Mouse (Mus musculus): Measurements from ENCODE around the gene Cnga4.
"Not testable (repeated sequence)": the region's sequence is repeated elsewhere in the genome, so short reads cannot be mapped to it uniquely, and the experiment has no call there.

Cnga4 gene

DNA sequence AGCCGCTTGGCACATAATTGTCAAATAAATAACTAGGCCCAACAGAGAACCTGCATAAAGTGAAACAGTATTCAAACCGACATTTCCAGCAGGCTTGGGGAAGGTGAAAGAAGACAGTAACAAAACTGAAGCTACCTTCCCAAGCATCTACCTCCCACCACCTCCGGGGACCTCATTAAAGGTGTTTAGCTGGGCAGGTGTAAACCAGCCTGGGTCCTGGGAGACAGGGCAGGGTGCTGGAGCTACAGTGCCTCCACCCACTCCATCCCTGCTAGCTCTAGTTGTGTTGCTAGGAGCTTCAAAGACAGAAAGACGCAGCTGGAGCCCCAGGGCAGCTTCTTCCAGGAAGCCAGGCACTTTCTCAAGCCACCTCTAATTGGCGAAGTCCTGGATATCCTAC lies at the start of gene Cnga4:
Gene Cnga4 (plus strand): TSS at position 301 of the 400 bp plus-strand sequence.
- no peak for DNase-seq

DNA sequence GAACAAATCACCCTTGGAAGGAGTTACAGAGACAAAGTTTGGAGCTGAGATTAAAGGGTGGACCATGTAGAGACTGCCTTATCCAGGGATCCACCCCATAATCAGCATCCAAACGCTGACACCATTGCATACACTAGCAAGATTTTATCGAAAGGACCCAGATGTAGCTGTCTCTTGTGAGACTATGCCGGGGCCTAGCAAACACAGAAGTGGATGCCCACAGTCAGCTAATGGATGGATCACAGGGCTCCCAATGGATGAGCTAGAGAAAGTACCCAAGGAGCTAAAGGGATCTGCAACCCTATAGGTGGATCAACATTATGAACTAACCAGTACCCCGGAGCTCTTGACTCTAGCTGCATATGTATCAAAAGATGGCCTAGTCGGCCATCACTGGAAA lies 48.3 kb upstream of the Cnga4 start:
- not testable (repeated sequence) for DNase-seq

DNA sequence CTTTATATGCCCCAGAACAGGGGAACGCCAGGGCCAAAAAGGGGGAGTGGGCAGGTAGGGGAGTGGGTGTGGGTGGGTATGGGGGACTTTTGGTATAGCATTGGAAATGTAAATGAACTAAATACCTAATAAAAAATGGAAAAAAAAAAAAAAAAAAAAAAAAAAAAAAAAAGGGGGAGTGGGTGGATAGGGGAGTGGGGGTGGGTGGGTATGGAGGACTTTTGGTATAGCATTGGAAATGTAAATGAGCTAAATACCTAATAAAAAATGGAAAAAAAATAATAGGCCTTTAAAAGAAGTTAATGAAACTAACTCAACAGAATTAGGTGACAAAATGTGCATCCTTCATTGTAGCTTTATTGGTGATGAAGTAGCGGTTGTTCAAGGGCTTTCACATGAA lies 47.9 kb upstream of the Cnga4 start:
- not testable (repeated sequence) for DNase-seq

DNA sequence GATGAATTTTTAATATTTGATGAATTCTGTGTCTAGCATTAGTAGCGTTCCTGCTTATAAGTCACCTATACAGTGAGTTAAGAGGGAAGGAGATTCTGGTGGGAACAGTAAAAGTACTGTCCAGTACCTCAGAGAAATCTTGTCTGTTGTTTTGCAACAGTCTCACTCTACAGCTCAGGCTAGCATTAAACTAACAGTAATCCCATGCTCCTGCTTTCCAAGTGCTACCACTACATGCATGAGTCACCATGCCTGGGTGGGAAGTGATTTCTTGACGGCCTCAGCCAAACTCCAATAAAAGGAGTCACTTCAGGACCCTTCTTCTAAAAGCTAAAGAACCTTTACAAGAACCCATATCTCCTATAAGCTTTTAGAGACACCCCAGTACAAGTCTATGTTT lies 42.7 kb upstream of the Cnga4 start:
- no peak for DNase-seq

DNA sequence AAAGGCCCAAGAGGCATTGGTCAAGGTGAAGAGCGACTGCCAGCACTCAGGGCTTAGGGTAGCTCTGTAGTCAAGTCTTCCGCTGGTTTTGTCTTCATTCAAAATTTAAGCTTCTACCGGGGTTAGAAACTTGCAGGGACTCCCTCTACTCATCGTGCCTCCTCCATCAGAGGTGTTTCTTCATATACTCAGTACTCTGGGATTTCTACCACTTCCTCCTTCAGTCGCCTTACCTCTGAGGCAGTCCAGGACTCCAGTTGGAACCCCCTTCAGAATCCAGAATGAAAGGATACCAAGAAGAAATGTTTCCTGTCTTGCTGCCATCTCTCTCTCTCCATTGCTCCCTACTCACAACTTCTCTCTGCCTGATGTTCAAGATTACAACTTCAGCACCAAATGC lies 37.1 kb upstream of the Cnga4 start:
- DNase-seq = no peak

DNA sequence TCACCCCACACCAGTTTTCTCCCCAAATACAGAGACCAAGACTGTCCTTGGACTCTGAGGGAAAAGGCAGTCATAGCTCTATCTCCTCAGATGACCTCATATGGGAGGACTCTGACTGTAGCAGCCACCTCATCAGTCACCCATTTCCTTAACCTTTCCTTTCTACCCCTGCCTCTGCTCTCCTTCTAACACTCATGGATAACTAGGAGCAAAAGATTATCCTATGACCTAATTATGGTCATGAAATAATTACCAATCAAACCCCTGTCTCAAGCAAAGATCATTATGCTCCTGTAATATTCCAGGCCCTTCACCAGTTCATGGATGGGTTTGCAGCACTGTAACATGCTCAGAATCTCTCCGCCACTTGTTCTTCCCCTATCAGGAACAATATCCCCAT lies 36.4 kb upstream of the Cnga4 start, which contains the start of gene Olfr692:
Gene Olfr692 (plus strand): TSS at position 301 of the 400 bp plus-strand sequence.
- DNase-seq = no peak

DNA sequence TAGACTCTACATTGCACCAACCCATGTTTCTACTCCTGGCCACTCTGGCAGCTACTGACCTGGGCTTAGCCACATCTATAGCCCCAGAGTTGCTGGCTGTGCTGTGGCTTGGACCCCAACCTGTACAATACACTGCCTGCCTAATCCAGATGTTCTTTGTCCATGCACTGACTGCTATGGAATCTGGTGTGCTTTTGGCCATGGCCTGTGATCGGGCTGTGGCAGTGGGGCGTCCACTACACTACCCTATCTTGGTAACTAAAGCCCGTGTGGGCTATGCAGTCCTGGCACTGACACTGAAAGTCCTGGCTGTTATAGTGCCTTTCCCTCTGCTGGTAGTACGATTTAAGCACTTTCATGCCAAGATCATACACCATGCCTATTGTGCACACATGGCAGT lies 35.8 kb upstream of the Cnga4 start:
- DNase-seq = no peak

DNA sequence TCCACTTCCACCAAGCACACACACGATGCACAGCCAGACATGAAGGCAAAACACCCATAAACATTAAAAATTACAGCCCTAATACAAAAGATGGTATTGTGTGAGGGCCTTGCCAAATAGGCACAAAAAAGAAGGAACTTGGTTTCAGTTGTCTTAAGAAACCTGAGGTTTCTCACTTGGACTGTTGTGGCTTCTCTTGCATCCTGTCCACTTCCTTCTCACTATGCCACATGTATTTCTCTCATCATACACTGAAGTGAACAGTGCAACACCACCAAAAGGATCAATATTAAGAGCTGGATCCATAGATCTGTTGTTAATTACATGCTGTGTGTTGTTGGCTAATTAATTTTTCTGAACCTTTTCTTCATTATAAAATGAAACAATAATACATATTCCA lies 31.5 kb upstream of the Cnga4 start:
- no peak for DNase-seq

DNA sequence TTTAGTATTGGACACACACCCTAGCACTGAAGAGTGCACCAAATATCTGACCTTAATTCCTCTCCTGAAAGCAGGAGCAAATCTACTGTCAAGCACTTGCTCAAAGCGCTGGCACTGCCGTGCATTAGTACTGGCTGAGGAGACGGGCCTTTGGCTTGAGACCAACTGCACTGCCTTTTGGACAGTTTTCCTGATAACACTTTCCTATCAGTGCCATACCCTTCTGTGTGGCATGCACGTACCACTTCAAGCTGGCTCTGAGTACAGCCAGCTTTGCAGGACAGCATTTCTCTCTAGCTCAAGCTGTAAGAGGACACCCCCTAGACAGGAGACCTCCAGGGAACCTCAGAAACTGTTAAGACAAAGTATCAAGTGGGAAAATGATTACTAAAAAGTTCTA lies 30.9 kb upstream of the Cnga4 start:
- no peak for DNase-seq

DNA sequence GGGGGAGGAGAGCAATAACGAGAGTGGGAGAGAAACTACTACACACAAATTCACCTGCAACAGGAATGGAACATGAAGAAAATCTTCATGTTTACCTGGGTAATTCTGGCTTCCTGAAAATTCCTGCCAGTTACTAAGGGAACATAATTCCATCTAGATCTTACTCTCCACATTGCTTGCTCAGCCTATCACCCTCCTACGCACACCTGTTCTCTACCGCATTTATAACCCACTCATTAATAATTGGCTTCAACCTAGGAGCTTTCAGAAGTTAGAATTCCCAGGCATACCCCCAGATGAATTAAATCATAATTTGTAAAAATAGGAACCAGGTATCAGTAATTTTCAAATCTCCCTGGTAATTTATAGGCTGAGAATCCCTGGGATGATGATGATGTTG lies 30.4 kb upstream of the Cnga4 start:
- DNase-seq = no peak

DNA sequence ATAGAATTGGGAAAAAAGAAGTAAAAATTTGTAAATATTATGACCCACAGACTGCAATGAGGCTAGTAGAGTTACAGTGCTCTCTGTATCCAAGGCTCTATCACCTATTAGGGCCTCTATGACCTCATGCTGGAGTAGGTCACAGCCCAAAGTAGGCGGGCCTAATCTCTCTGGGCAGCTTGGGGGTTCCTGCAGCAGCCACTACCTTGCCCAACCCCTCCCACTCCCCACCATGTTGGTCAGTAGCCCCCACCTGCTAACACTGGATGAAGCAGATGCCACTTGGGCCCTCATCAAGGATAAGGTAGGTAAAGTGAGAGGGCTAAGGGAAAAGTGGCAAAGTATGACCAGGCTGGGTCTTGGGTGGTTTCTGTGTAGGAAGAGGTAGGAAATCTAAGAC lies 29.5 kb upstream of the Cnga4 start, which contains the start of gene Gm5901:
Gene Gm5901 (plus strand): TSS at position 173 of the 400 bp plus-strand sequence.
- DNase-seq = no peak

DNA sequence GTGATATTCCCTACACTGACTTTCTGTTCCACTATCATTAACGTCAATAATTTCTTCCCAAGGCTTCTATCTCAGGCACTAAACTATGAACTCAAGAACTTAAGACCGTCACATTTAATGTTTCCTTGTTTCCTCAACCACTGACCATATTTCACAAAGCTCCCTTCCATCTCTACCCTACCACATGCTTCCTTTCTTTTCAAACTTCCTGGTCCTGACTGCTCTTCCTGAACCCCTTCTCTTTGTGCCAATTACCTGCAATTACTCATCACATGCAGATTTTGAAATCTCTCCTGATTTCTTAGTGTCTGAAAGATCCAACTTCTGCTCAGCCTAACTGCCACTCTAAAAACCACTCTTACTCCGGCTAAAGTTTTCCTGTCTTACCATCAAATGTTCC lies 24.0 kb upstream of the Cnga4 start:
- DNase-seq = no peak

DNA sequence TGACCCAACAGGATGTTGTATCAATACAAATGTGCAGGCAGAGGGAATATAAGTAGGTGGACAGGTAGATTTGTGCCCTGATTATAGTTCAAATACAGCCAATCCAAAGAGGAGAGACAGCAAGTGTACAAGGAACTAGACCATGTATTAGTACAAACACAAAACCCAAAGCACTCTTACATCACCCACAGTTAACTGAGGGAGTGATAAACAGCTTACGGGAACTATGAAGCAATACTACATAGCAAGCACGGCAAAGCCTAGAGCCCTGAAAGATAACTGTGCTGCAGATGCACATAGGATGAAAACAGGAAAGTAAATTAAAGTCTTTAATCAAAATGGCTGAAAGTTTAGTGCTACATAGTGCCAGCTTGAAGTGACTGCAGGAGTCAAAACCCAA lies 16.7 kb upstream of the Cnga4 start:
- DNase-seq = no peak

DNA sequence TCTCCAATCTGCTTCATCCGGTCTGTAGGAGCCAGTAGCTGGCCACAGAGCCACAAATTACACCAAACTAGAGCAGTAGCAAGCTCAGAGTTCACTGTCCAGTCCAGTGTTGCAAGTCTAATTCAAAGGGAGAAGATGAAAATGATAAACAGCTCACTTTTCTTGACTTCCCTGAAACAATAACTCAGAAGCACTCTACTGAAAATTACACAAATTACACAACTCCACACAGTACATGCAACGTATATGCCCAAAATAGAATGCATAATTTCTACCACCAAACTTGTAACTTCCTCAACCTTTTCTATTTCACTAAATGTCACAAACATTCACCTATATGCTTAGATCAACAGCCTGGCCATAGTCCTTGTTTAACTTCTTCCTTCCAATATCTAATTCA lies 14.1 kb upstream of the Cnga4 start:
- no peak for DNase-seq

DNA sequence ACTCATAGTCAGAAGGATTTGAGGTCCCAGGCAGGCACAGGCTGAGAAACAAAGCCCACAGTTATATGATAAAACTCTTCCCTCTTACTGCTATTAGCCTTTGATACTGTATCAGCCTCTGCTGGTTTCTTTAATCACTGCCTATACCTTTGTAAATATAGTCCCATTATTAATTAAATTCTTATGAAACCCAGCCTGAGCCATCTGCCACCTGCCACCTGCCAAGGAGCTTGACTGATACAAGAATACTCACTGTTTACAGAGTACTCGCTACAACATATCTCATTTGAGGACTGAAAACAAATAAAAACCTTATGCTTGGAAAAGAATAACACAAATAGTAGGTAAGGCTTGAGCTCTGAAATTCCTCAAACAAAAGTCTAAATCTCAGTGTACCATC lies 9.8 kb upstream of the Cnga4 start:
- DNase-seq = no peak

DNA sequence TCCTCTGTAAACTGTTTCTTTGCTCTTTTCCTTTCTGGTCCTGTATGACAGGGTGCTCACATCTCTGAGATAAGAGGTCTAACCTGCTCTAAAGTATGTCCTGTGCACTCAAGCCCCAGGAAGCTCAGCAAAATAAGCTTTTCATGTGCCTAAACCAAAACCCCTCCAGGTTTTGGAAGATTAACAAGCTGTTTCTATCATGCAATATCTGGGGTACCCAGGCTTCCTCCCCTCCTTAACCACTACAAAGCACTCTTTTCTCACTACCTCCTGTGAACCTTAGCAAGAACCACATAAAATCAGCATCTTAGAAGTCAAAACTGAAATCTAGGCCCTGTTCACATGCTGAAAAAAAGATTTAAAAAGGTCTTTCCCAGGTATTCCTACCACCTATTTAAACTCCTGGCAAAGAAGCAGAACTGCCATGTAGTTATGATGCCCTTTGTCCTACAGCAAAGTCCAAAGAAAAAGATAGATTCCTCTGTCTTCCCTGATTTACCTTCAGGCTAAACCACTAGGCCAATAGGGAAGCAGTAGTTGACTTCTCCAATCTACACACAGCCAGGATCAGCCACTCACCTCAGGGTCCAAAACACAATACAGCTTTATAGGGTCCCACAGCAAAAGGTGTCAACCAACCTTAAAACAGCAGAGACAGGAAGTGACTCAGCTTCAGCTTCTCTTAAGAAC lies 9.1 kb upstream of the Cnga4 start:
- DNase-seq = no peak

DNA sequence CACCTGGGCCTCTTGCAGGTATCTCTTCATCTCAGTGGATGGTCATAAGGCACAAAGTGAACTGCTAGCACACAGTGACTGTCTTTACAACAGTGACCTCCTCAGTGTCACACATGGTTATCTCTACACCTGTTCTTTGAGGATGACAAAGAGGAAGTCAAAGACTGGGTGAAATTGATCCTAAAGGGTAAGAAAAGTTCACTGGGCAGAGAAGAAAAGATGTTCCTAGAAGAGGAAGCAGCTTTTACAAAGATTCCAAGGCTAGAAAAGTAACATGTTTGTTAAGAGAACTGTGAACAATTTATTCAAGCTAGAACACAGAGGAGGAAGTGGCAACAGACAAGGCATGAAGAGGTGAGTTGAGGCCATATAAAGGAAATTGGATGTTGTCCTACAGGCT lies 8.2 kb upstream of the Cnga4 start:
- DNase-seq = no peak

DNA sequence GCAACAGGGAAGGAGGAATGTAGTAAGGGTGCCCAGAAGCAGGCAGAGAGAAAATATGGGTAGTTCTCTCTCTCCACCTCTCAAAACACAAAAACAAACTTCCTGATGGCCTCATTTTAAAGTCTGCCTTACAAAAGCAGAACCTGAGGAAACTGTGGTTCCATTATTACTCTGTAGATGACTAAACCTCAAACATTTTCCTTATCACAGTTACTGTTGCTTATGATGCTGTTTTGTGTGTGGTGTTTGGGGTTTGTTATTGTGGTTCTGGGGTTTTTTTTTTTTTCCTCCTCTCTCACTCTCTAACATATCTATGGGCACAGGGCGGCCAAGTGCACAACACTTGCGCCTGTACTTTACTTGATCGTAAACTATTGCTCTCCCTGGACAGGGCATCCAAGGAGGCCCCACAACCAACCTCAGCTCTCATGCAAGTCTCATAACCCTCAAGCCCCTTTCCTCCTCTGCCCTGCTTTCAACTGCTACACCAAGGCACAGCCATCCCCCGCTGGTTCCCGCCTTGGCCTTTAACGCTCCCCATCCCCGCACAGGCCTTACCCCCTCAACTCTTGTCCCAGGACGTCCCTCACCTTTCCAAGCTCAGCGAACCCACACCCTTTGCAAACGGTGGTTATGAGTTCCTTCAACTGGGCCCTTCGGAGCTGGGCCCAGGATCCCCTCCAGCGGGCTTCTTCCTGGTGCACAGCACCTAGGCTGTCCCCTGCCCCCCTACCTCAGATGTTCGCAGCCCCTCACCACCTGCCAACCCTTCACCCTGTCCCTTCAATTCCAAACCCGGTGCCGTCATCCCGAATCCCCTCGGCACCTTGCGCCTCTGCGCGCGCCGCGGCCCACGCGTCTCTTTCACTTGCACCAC lies 5.1 kb upstream of the Cnga4 start:
- DNase-seq = no peak

DNA sequence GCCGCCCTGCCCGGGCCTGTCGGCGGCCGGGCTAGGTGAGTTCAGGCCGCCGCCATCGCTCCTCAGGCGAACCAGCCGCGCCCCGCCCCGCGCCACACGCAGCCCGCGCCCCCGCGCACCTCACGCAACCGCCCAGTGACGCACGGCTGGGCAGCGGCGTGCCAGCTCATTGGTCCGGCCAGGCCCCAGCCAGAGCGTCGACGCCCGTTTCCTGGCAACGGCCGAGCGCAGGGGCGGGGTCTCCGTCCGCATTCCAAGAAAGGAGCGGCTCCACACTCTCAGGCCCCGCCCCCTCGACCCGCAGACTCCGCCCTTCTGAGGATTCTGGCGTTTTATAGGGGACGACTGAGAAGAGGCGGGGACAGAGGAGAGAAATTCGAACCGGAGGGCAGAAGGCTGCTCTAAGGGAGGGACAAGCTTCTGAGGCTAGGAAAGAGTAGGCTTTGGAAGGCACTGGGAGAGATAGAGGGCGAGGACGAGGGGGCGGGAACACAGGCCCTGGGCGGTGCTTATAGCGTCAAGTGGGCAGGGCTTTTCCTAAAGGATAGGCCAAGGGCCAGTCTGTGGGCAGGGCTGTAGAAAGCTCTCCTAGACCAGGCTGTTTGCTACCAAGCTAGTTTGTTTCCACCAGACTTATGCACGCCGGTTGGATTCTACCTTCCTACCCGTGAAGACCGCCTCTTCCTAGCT lies 4.3 kb upstream of the Cnga4 start, which contains the start of gene Fam160a2:
Gene Fam160a2 (minus strand): TSS at position 120 of the 690 bp plus-strand sequence.
- DNase-seq = peak; percentile 100

DNA sequence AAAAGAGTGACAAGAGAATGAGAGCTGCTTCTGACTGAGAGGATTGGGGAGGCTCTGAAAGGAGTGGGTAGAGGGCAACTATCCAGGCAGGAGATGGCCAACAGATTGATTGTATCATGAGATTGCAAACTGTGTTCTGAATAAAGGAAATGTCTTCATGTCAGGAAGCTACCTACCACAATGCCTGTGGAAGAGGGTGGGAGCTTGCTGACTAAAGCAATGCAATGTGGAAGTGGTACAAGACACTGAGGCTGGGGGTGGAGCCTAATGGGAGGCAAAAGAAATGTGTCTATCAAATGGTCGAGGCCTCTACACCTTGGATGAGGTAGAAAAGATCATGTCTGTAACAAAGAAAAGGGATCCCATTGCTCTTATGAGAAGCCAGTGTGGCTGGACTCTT lies 2.0 kb downstream of the Cnga4 start:
- no peak for DNase-seq

DNA sequence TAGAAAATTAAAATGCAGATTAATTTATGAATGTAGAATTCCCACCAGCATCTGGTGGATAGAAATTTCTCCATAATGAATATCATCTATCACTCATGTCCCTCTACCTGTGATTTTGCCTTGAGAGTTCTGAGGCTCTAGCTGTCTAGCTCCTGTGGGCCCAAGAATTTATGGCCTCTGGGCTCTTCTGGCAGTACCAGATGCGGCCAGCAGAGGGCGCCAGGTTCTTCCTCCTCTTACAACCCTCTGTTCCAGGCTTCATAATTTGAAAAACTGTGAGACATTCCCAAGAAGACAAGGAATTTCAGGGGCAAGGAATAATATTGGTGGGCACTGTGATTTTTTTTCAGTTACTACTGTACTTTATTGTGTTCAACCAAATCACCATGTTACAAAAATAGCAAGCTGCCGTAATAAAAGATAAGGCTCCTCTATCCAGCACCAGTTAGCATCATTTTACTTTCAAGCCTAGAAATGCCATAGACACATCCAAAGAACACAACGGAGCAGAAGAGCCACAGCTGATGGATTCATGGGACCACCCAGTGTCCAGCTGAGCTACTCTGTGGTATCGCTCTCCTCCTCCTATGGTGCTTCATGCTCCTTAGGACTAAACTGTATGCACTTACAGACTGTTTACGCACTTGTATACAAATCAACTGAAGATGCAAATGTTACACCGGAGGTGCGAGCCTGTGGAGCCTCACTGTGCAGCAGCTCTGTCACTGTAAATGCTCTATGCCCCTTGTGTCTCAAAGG lies 7.7 kb downstream of the Cnga4 start:
- DNase-seq = peak; percentile 84

DNA sequence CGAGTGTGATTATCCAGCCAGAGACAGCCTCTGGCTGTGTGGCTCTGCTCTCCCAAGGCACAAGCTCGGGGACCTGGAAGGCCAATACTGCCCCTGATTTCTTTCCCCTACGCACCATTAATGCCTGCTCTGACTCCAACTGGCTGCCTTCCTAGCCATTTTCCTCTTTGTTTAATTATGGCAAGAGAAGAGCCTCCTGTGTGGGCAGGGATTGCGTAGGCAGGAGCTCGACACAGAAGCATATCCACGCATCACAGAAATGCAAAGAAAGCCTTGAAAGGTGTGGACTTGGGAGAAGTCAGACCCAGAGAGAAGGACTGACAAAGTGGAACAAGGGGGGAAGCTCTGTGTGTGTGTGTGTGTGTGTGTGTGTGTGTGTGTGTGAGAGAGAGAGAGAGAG lies 10.0 kb downstream of the Cnga4 start:
- no peak for DNase-seq

DNA sequence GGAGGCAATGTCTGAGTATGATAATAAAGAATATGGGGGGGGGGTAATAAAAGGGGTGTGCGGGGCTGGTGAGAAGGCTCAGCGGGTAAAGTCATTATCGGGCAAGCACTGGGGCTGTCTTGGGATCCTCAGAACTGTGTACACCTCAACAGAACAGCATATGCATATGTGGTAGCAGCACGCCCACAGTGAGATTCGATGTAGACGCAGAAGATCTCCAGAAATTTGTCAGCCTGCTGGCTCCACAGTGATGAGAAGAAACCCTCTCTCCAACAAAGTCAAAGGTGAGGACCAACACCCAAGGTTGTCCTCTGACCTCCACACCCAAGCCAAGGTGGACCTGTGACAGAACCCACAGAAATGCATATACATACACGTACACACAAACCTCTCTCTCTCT lies 12.2 kb downstream of the Cnga4 start:
- DNase-seq = no peak
